Mouse (Mus musculus) forebrain, embryonic 11.5 days (tissue): ENCODE results near the gene 1700022I11Rik. TPM values are rescaled to one million over a fixed set of nuclear protein-coding genes. Genes with fewer than 3 reads are reported as not detected.
A peak's percentile ranks its signal among the peaks of the same experiment; 100 is the strongest.

Experiments
- ATAC-seq: fragments of 200-750 bp; cut with Nextera tagmentation; replicated peaks from 2 replicates; pipeline ENCODE4 v1.8.0; 2017; ENCODE audit warnings: moderate TSS enrichment; ENCODE audit not compliant: low FRiP score
- DNase-seq: peaks from one replicate; pipeline ENCODE4 v3.0.0-alpha.2; 2017; ENCODE audit warnings: low spot score
- H3K27ac ChIP-seq: fragments of 300-500 bp; sonication (generic); 2 replicates; pipeline ENCODE4 v1.5.1; 2014; ENCODE audit warnings: low read depth, low read length
- H3K27me3 ChIP-seq: fragments of 300-500 bp; sonication (generic); 2 replicates; pipeline ENCODE4 v1.6.1; 2014; ENCODE audit warnings: mild to moderate bottlenecking, low read length, mixed read lengths; ENCODE audit not compliant: control insufficient read depth, insufficient read depth
- H3K36me3 ChIP-seq: fragments of 300-500 bp; sonication (generic); 2 replicates; pipeline ENCODE4 v1.6.1; 2014; ENCODE audit warnings: mild to moderate bottlenecking, low read length, moderate library complexity, mixed read lengths; ENCODE audit not compliant: control insufficient read depth, insufficient read depth
- H3K4me1 ChIP-seq: fragments of 300-500 bp; sonication (generic); replicated peaks from 2 replicates; pipeline ENCODE4 v1.6.1; 2014; ENCODE audit warnings: low read length, mixed read lengths; ENCODE audit not compliant: control insufficient read depth, insufficient read depth
- H3K4me2 ChIP-seq: fragments of 300-500 bp; sonication (generic); 2 replicates; pipeline ENCODE4 v1.6.1; 2014; ENCODE audit warnings: low read depth, mild to moderate bottlenecking, low read length, moderate library complexity, mixed read lengths; ENCODE audit not compliant: severe bottlenecking
- H3K4me3 ChIP-seq: fragments of 300-500 bp; sonication (generic); 2 replicates; pipeline ENCODE4 v1.5.1; 2014; ENCODE audit warnings: low read depth, low read length
- H3K9ac ChIP-seq: fragments of 300-500 bp; sonication (generic); 2 replicates; pipeline ENCODE4 v1.6.1; 2014; ENCODE audit warnings: low read length
- H3K9me3 ChIP-seq: fragments of 300-500 bp; sonication (generic); 2 replicates; pipeline ENCODE4 v1.6.1; 2016; ENCODE audit warnings: low read length, mixed read lengths; ENCODE audit not compliant: control insufficient read depth
- WGBS: fragments of 180-500 bp; shearing (Covaris S2); extraction: QIAGEN DNeasy Blood & Tissue Kit; methylation state at CpG from one replicate; pipeline ENCODE4 v1.1.7; 2014; 5-methylcytosine and 5-hydroxymethylcytosine counted together
- polyA plus RNA-seq: library from polyadenylated mRNA; unstranded; fragments of >200 nt; fragmentation: Nextera tagmentation; extraction: Ambion mirVana; gene quantifications from 2 replicates; pipeline ENCODE4 v1.2.1, GENCODE M21; 2014

Gene 1700022I11Rik
- polyA plus RNA-seq, 1 experiment from 2014 or later, result 0.96 TPM

GRCm38 (mm10) chr4:43029121-43029520 is 59.7 kb downstream of the 1700022I11Rik start:
- Histone ChIP-seq H3K27ac (no peak overlapping the region), H3K36me3 (peaks cover 9% of the 10 kb centered on the region), H3K4me1 (peaks cover 13% of the 10 kb centered on the region; the same call in 1 of the 2 replicates), H3K27me3 (no peaks in the 10 kb centered on the region), H3K9ac (no peak overlapping the region), H3K4me3 (no peak overlapping the region), H3K9me3 (no peaks in the 10 kb centered on the region), H3K4me2 (no peak overlapping the region)
- DNase-seq (no peak), ATAC-seq (no peak)
- 92% methylated on average over 7 of the region's 7 CpGs for WGBS

GRCm38 (mm10) chr4:43029749-43030148 is 60.3 kb downstream of the 1700022I11Rik start:
- no peak overlapping the region for H3K4me3 ChIP-seq
- peaks cover 9% of the 10 kb centered on the region; the same call in 1 of the 2 replicates for H3K4me1 ChIP-seq
- no peak overlapping the region; the same call in 1 of the 2 replicates for H3K4me2 ChIP-seq
- no peak overlapping the region for H3K9ac ChIP-seq
- H3K36me3 ChIP-seq, result peaks cover 11% of the 10 kb centered on the region
- WGBS, result 96% methylated on average over 9 of the region's 9 CpGs
- H3K27ac ChIP-seq, result no peak overlapping the region
- ATAC-seq, result no peak
- no peak for DNase-seq
- no peaks in the 10 kb centered on the region for H3K9me3 ChIP-seq
- H3K27me3 ChIP-seq, result no peaks in the 10 kb centered on the region

GRCm38 (mm10) chr4:43030352-43030751 is 60.9 kb downstream of the 1700022I11Rik start:
- ATAC-seq (no peak), DNase-seq (no peak)
- H3K4me1 ChIP-seq, result peaks cover 8% of the 10 kb centered on the region; the same call in 1 of the 2 replicates
- 85% methylated on average over 9 of the region's 9 CpGs for WGBS
- H3K36me3 ChIP-seq, result peaks cover 11% of the 10 kb centered on the region
- no peak overlapping the region for H3K27ac ChIP-seq
- no peaks in the 10 kb centered on the region for H3K27me3 ChIP-seq
- peak overlapping the region; percentile 93 for H3K9ac ChIP-seq
- no peaks in the 10 kb centered on the region for H3K9me3 ChIP-seq
- H3K4me3 ChIP-seq, result peak overlapping the region; percentile 74
- peak overlapping the region; percentile 80 for H3K4me2 ChIP-seq

- Histone ChIP-seq H3K4me2 (peak overlapping the region; percentile 80), H3K4me1 (peaks cover 8% of the 10 kb centered on the region; the same call in 1 of the 2 replicates), H3K36me3 (peaks cover 11% of the 10 kb centered on the region), H3K27ac (peak overlapping the region; percentile 94), H3K27me3 (no peaks in the 10 kb centered on the region), H3K9ac (peak overlapping the region; percentile 93), H3K9me3 (no peaks in the 10 kb centered on the region), H3K4me3 (peak overlapping the region; percentile 74)
- 2% methylated on average over 28 of the region's 28 CpGs for WGBS
- ATAC-seq, result peak; percentile 1; the same call in 1 of the 2 replicates
- DNase-seq, result no peak
These were observed 61.4 kb downstream of the 1700022I11Rik start for GRCm38 (mm10) chr4:43030780-43031230.

- Histone ChIP-seq H3K36me3 (peaks cover 12% of the 10 kb centered on the region), H3K4me3 (peak within 1 kb of the TSS; percentile 74), H3K27me3 (no peaks in the 10 kb centered on the region), H3K4me2 (peak within 1 kb of the TSS; percentile 80), H3K9ac (peak within 1 kb of the TSS; percentile 93), H3K27ac (peak within 1 kb of the TSS; percentile 94), H3K9me3 (no peaks in the 10 kb centered on the region), H3K4me1 (peaks cover 8% of the 10 kb centered on the region; the same call in 1 of the 2 replicates)
- DNase-seq (peak; percentile 94), ATAC-seq (peak; percentile 95)
- 1% methylated on average over 33 of the region's 38 CpGs for WGBS
These were observed 62.0 kb downstream of the 1700022I11Rik start, which contains the start of gene Stoml2 for GRCm38 (mm10) chr4:43031237-43031995. TSS of gene Stoml2 (minus strand) at chr4:43031710.

- Histone ChIP-seq H3K4me3 (no peak overlapping the region), H3K27me3 (no peaks in the 10 kb centered on the region), H3K27ac (no peak overlapping the region), H3K36me3 (peaks cover 12% of the 10 kb centered on the region), H3K4me2 (no peak overlapping the region), H3K9me3 (no peaks in the 10 kb centered on the region), H3K9ac (no peak overlapping the region), H3K4me1 (peaks cover 8% of the 10 kb centered on the region; the same call in 1 of the 2 replicates)
- WGBS, result 88% methylated on average over 1 of the region's 1 CpGs
- DNase-seq (no peak), ATAC-seq (no peak)
These were observed 63.1 kb downstream of the 1700022I11Rik start for GRCm38 (mm10) chr4:43032501-43032900.

Other genes starting within 250 kb of the 1700022I11Rik start
- gene 4930578G10Rik, start 234.1 kb upstream of the 1700022I11Rik start, polyA plus RNA-seq, result 0.96 and 1.8 TPM in 2 replicates
- not detected in 2 replicates for gene Ccl19, start 213.0 kb upstream of the 1700022I11Rik start, polyA plus RNA-seq
- 0.27 and 0.39 TPM in 2 replicates for gene Ccl21a, start 195.6 kb upstream of the 1700022I11Rik start, polyA plus RNA-seq
- gene Fam205a1, start 115.7 kb upstream of the 1700022I11Rik start, polyA plus RNA-seq, result 0.08 and 0.28 TPM in 2 replicates
- 0.33 and 0.43 TPM in 2 replicates for gene Gm12394, start 112.8 kb upstream of the 1700022I11Rik start, polyA plus RNA-seq
- gene Fam205c, start 95.4 kb upstream of the 1700022I11Rik start, polyA plus RNA-seq, result 0.84 and 1.00 TPM in 2 replicates
- gene Phf24, start 52.9 kb upstream of the 1700022I11Rik start, polyA plus RNA-seq, result 1.3 and 2.1 TPM in 2 replicates
- gene Dnajb5, start 19.8 kb upstream of the 1700022I11Rik start, polyA plus RNA-seq, result 16.4 and 24.7 TPM in 2 replicates
- 653 and 672 TPM in 2 replicates for gene Vcp, start 30.9 kb downstream of the 1700022I11Rik start, polyA plus RNA-seq
- gene Fancg, start 40.9 kb downstream of the 1700022I11Rik start, polyA plus RNA-seq, result 24.6 and 24.7 TPM in 2 replicates
- 25.8 and 26.1 TPM in 2 replicates for gene Pigo, start 56.2 kb downstream of the 1700022I11Rik start, polyA plus RNA-seq
- 378 and 409 TPM in 2 replicates for gene Stoml2, start 62.1 kb downstream of the 1700022I11Rik start, polyA plus RNA-seq
- gene Fam214b, start 76.6 kb downstream of the 1700022I11Rik start, polyA plus RNA-seq, result 28.1 and 28.9 TPM in 2 replicates
- gene Unc13b, start 89.3 kb downstream of the 1700022I11Rik start, polyA plus RNA-seq, result 22.9 and 23.0 TPM in 2 replicates